Mouse (Mus musculus): Measurements from ENCODE around the gene Hps6.
A peak's percentile ranks its signal among the peaks of the same experiment; 100 is the strongest.

Gene Hps6

DNA sequence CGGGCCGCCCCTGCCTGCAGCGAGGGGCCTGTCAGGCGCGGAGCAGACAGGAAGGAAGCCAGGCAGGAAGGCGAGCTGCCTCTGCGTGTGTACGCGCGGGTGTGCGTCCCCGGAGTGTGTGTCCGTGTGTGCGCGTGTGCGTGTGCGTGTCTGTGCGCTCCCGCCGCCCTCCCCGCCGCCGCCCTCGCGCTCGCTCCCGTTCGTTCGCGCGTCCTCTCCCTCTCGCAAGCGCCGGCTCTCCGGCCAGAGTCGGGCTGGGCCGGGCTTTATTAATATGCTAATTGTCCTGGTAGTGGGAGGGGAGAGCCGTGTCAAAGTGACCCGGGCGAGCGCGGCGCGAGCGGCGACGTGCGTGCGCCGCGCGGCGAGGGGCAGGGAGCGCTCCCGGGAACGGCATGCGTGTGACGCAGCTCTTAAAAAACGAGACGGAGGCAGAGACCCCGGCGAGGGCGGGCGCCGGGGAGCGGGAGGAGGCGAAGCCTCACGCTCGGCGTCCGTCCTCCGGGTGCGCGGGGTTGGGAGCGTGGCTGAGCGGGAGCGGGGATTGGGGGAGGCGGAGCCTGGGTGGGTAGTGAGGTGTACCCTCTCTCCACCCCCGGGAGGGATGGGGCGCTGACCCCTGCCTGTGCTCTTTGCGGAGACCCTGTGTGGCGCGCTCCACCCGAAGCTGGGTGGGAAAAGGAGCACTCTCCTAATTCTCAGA is 41.8 kb downstream of the Hps6 start, which contains the start of gene Ldb1:
TSS of gene Ldb1 (minus strand) at position 222 of the 703 bp plus-strand sequence.
- peak; percentile 75 to 85 for DNase-seq (ENCODE audit: low spot score in 2 of 2)

- peak; percentile 50 to 55 for DNase-seq (ENCODE audit: low spot score in 2 of 2)
Measured at GRCm38 (mm10) chr19:46045696-46046311, 42.5 kb downstream of the Hps6 start.

GRCm38 (mm10) chr19:46046621-46047025 is 43.3 kb downstream of the Hps6 start:
- DNase-seq (ENCODE audit: low spot score in 2 of 2): no peak

GRCm38 (mm10) chr19:46047426-46047825 is 44.1 kb downstream of the Hps6 start:
- no peak for DNase-seq (ENCODE audit: low spot score in 2 of 2)

GRCm38 (mm10) chr19:46049129-46049528 is 45.8 kb downstream of the Hps6 start:
- no peak for DNase-seq (ENCODE audit: low spot score in 2 of 2)

- DNase-seq (ENCODE audit: low spot score in 2 of 2): no peak
Measured at GRCm38 (mm10) chr19:46050462-46050861, 47.2 kb downstream of the Hps6 start.
